Mouse (Mus musculus) regulatory T cell (primary cell): ENCODE data around the gene Lap3.

Source experiments
- in situ Hi-C: fragments of 300-600 bp; cut with MboI, MseI; formaldehyde crosslinking; loops from one replicate; pipeline ENCODE4 v1.15.1; 2025; ENCODE audit warnings: high pct_unique_total_duplicates

The Lap3 gene

DNA sequence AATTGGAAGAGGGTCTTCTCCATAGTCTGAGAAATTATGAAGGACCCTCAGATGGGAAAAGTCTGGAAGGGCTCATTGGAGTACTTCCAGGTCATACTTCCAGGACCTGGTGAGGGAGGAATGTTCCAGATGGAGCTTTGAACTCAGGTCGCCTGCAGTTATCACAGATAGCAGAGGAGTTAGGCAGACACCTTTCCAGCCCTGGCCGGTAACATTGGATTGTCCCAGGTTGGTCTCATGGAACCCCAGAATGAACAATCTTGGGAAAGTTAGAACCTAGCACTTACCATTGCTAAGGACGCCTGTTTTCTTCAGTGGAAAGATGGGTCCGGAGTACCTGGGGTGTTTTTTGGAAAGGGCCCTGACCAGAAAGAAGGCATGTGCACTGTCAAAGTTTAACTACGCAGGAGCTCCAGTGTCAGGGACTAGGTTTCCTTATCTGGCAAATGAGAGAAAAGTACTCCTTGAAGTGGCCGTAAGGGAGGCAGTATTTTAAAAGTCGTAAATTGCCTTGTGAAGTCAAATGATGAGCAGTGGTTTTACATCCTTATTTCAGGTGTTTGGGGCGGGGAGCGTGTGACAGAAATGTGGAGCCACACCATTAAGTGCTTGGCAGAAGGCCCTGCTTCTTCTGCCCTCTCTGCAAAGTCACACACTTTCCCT lies 1.1 kb downstream of the Lap3 start:
- in situ Hi-C loops = loop anchor here (5.0 kb wide), 2 partner anchors 42 to 173 kb away; partner anchors contain the start of genes Clrn2, Ncapg and Qdpr

DNA sequence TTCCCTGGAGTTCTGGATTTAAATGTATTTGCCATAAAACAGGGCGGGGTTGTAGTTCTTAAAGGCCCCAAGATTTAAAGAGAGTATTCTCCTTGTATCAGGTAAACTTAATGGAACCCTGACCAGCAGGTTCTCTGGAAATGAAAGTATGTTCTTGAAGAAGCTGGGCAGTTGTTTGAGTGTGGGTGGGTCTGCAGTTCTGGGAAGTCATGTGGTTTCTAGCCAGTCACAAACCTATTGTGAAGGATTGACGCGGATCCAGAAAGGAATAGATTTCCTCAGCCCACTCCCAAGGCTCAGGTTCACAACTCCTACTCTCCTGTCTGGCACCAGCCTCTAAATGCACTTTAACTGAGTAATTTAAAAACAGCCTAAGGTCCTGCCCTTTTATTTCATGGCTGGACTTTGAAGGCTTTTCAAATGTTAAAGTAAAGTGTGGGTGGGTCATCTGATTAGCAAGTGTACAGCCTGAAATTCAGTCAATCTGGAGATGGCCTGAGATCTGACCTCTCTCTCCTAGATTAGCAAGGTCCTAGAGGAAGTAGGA lies 2.3 kb downstream of the Lap3 start:
- in situ Hi-C loops = no loop called here

DNA sequence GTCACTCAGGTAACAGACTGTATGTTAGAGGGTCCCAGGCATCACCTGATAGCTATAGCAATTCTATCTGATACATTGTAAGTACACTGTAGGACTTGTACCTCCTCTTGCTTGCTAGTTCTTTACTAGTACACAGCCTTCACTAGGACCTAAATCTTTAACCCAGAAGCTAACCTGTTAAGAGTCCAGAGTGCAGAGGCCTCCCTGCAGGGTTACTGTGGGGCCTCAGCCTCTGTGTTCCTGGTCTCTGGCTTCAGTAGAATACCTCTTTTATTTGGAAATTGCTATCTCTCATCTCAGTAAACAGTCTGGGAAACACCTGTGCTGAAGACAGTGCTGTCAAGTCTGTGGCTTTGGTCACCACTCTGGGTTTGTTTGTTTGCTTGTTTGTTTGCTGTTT lies 2.9 kb downstream of the Lap3 start:
- in situ Hi-C loops = no loop called here

DNA sequence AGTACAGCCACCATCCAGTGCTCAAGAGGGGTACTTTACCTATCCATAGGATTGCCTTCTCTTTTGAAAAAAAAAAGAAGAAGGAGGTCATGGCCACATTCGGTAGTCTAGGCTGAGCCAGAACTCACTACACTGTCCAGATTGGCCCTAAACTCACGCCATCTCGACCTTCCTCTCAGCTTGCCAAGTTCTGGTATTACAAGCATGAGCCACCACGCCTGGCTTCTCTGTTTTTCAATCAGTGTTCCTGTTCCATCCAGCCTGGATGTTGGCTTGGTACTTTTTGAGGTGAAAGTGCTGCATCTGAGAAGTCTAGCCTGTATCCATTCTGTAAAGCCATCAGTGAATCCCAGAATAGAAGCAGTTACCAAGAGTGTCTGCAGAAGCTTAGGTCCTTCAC lies 3.3 kb downstream of the Lap3 start:
- in situ Hi-C loops = no loop called here

DNA sequence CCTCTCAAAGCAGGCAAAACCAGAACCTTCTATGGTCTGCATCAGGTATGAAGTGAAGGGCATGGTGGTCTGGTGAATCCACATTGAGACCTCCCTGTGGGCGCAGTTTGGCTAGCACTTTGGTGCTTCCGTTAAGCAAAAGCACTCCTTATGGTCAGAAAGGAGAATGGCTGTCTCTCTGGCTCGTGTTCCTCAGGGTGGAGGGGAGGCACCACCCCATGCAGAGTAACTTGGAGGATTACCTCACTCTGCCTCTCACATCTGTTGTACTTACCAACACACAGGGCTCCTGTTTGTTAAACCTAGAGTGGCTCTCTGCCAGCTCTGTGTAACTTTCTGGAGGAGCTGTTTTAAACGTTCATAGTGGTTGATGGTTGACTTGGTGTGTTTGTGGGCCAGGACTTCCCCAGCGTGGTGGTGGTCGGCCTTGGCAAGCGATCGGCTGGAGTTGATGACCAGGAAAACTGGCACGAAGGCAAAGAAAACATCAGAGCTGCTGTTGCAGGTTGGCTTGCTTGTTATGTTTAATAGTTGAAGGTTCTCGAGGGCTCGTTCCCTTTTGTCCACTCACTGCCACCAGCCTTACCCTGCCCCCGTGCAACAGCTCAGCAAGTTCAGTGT lies 3.9 kb downstream of the Lap3 start:
- in situ Hi-C loops = no loop called here

DNA sequence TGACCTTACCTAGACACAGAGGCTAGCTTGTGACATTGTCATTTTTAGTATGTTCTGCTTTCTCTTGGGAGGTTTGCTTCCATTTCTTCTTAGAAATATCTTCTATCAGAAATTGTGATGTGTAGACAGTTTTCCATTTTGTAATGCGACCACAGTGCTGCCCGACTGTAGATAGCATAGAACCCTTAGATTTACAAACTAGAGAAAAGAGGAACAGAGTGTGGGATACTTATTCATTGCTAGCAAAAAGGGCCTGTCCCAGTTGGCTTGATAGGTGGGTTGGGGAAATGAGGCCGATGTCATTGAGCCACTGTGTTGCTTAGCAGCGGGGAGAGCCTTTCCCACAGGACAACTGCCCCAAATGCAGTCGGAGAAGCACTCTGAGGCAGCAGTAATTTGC lies 4.4 kb downstream of the Lap3 start:
- in situ Hi-C loops = no loop called here

DNA sequence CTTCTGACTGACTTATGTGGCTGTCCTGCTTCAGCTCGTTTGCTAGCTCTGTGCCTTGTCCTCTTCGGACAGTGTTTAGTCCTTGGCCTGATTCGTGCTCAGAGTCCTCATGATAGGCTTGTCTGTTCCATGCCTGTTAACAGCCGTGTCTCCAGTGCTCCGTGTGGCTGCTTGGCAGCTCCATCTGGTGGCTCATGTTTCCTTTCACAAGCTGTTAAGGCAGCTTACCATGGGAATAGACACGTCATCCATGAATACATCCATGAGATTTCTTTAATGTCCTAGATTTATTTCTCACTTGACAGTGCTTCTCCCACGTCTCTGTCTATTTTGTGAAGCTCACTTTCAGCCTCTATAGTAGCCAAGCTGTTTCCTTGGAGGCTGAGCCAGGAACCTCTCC lies 16.9 kb downstream of the Lap3 start:
- in situ Hi-C loops = no loop called here

DNA sequence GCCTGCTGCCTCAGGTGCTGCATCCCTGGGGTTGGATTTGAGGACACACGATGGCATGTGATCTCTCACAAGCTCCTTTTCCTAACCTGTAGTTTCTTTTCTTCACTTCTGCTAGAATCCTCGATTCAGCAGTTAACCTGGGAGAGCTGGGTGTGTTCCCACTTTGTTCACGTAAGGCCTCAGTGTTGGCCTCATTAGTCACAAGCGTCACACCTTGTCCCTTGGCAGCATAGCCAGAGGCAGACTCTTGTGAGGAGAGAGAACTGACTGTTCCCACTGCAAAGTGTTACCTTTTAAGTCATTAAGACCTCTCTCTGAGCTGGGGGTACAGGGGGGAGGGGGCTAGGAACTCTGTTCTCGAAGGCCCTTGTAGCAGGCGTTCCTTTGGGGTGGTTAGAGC lies 19.7 kb downstream of the Lap3 start:
- in situ Hi-C loops = no loop called here

DNA sequence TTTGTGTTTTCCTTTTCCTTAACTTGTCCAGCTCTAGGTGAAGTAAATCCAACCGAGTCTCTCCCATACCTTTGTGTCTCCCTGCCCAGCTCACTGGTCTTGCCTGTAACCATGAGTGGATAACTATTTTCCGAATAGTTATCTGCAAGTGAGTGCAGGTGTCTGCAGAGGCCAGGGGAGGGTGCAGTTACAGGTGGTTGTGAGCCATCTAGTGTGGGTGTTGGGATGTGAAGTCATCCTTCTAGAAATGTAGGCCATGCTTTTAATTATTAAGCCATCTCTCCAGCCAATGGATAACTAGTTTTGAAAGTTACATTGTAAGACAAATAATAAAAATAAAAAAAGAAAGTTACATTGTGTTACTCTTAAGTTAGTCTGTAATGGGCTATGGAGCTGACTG lies 20.3 kb downstream of the Lap3 start:
- in situ Hi-C loops = no loop called here

DNA sequence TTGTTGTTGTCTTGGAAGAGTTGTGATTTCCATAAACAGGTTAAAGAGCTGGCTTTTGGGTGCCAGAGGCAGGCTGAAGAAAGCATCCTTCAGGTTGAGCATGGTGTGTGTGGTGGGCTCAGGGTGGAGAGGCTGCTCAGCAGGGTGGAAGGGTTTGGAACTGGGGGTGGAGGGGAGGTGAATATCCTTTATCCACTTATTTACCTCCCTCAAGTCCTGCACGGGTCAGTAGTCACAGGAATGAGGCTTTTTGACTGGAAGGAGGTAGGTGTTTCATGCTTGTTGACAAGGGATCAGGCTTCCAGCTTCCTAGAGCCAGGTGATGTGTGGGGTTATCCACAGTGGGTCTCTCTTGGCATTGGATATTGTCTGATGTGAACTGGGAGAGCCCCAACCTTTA lies 21.4 kb downstream of the Lap3 start:
- in situ Hi-C loops = no loop called here

DNA sequence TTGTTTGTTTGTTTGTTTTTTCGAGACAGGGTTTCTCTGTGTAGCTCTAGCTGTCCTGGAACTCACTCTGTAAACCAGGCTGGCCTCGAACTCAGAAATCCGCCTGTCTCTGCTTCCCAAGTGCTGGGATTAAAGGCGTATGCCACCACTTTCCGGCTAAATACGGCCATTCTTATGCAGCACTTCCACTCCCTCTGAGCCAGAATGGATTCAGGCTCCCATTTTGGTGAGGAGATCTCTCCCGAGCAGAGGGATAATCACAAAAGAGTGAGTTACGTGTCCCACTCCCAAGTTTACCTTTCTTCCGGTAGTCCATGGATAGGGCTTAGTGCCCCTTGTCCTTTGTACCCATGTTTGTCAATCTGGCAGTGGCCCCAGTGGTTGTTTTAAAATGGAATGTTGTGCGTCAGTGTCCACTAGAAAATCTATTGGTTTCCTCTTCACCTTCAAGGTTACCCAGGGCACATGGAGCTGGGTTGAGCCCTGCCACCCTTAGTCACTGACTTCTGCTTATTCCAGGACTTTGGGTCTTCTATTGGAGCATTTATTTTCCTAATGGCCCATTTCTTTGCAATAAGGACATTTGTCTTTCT lies 22.1 kb downstream of the Lap3 start:
- in situ Hi-C loops = no loop called here

DNA sequence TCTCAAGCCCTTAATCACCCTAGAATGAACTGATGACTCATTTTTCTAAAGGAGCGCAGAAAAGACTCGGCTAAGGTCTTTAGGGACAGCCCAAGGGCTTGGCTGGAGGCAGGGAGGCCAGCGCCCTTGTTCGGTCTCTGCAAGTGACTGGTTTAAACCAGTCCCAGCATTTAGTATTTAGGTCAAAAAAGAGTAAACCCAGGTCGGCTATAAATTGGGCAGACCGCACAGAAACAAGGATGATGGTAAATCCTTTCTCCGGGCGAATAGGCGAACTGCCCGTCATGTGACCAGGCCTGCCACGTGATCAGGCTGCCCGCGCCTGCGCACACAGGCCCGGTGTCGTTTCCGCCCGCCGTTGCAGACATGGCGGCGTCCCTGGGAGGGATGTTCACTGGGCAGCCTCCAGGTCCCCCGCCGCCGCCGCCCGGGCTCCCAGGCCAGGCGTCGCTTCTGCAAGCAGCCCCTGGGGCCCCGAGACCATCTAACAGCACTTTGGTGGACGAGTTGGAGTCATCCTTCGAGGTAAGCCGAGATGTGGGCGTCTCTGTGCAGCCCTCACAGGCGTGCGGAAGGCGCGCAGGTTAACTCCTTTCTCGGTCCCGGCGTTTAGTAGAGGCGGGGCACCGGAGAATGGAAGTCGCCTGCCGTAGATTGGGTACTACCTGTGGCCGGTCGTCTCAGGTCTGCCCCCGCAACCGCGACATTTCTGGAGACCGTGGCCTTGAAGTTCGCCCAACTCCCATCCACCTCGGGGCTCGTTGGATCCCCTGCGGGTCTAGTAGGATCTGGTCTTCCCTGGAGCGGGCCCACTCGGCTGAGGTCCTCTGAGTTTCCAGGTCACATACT lies 27.0 kb downstream of the Lap3 start, which contains the start of gene Med28:
Gene Med28 (plus strand): TSS at position 270 of the 849 bp plus-strand sequence.
- in situ Hi-C loops = loop anchor here (10.0 kb wide), 1 partner anchor 145 kb away; the partner anchor contains the start of gene Ncapg

DNA sequence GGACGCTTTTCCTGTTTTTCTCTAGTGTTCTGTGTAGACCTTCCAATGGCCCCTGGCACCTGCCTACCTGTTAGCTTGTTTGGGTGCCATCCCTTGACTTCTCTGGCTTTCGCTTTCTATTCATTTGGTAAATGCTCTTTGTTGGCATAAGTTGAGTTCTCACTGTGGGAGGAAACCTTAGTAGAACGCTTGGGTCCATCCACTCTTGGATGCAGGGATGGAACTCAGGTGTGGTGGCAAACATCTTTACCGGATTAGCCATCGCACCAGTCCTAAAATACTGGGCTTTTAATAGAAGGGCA lies 27.6 kb downstream of the Lap3 start:
- in situ Hi-C loops = loop anchor here (10.0 kb wide), 1 partner anchor 144 kb away; the partner anchor contains the start of gene Ncapg

DNA sequence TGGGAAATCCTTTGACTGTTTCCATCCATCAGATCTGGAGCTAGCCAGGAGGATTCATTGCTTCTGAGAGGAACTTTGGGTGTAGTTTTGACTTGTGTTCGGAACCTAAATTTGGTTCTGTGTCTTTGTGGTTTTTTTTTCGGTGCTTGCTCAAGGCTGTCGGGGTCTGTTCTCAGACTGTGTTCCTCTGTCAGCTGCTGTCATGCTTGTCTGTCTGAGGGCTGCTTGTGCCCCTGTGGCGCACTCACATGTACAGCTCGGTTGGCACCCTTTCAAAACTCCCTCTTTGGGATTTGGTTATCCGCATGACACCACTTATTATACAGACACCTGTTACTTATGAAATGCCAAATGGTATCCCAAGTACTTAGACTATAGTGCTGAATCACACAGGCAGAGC lies 28.4 kb downstream of the Lap3 start:
- in situ Hi-C loops = loop anchor here (10.0 kb wide), 1 partner anchor 143 kb away; the partner anchor contains the start of gene Ncapg

DNA sequence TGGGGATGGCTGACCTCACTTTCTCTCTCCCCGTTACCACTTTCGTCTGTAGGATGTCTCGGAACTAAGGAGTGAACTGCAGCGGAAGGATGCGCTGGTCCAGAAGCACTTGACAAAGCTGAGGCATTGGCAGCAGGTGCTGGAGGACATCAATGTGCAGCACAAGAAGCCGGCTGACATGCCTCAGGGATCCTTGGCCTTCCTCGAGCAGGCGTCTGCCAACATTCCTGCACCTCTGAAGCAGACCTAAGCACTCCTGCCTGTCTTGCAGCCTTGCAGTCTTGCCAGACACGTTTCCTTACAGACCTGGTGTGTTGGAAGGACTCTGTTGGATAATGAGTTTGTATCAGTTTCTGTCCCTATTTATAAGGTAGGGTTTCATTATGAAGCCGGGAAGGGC lies 31.9 kb downstream of the Lap3 start:
- in situ Hi-C loops = loop anchor here (10.0 kb wide), 1 partner anchor 140 kb away; the partner anchor contains the start of gene Ncapg

DNA sequence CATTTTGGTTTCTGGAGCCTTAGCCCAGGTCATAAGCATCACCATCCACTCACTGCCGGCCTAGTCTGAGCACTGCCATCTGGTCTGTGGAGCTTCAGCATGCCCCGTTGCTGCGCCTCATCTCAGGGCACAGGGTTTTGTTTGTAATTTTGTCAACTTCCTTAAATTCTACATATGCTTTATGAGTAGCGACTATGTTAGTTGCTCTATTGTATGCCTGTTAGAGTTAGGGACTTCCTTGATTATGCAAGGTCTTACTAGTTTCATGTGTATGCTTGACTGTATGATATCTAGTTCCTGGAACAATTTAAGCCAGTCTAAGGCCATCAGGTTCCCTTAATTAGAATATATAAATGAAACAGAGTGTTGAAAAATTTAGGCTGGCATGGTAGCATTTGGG lies 33.2 kb downstream of the Lap3 start:
- in situ Hi-C loops = loop anchor here (10.0 kb wide), 1 partner anchor 138 kb away; the partner anchor contains the start of gene Ncapg

DNA sequence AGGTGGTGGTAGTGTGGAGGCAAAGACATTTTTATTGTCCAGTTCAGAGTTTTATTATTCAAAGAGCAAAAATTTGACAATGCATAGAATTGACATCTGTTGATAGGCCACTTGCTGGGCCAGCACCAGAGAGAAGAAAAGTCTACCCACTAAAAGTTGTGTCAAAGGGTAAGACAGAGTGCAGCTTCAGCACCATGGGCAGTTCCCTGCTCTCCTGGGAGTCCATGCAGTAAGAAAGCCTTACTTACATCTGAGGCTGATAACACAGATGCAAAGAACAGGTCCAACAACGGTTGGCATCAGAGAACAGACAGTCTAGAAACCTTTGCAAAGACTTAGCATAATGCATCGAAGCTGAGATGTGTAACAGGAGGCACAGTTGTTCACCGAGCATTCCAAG lies 36.5 kb downstream of the Lap3 start:
- in situ Hi-C loops = loop anchor here (10.0 kb wide), 2 partner anchors 135 to 815 kb away; partner anchors contain the start of gene Ncapg

DNA sequence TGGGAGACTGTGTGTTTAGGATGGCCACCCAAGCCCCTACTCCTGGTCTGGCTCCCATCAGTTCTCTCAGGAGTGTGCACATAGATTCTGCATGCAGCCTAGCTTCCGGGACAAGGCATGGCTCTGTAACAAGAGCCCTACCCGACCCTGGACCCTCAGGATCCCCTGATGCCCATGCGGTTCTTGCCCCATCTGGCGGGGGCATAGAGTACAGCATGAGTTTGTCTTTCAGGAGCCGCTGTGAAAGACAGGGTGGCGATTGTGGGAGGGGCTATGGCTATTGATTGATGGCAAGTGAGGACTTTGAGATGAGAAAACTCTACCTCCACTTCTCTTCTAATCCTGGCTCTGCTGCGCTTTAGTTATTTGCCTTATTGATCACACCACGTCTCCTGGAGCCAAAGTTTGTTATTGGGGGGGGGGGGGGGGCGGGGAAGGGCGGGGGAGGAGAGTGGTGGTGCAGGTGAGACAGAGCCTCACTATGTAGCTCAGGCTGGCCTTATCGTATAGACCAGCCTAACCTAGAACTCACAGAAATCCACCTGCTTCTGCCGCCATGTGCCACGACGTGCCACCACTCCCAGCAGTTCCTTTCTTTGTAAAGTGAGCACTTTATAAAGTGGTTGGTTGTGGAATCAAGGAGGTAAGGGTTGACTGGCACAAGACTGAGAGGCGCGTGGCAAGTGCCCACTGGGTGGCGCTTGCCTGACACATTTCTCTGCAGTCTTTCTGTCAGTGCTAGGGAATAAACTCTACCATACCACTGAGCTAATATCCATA lies 41.3 kb downstream of the Lap3 start:
- in situ Hi-C loops = loop anchor here (10.0 kb wide), 1 partner anchor 810 kb away; no protein-coding TSS in a partner anchor

DNA sequence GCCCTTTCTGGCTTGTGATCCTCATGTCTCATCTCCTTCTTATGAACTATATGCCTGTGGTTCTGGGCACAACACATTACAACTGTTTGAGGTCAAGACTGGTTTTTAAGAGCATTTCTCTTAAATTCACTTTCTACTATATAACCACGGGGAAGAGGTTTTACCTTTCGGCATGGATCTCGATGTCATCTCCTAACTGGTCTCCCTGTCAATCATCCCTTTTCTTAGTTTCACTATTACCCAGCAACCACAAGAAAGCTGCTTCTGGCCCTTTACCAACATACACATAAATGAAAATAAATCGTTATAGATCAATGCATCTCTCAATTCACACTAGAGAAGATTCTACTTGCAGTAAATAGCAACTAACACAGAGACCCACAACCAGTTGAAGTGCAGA lies 42.0 kb downstream of the Lap3 start:
- in situ Hi-C loops = loop anchor here (10.0 kb wide), 1 partner anchor 810 kb away; no protein-coding TSS in a partner anchor

DNA sequence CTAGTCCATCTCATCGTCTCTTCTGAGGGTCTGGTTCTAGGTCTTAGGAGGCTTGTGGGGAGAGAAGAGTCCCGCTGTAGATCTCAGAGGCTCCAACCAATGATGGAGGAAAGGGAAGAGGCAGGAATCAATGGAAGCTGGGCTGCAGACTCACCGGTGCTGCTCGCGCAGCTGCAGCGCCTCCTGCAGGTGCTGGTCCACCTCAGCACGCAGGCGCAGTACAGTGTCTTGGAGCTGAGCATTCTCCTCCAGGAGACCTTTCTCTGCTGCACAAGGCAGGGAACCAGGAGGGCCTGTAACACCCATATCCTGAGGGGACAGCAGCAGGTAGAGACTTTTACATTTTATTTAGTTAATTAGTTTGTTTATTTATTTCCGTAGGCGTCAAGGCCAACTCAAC lies 46.3 kb downstream of the Lap3 start:
- in situ Hi-C loops = loop anchor here (10.0 kb wide), 1 partner anchor 805 kb away; no protein-coding TSS in a partner anchor

DNA sequence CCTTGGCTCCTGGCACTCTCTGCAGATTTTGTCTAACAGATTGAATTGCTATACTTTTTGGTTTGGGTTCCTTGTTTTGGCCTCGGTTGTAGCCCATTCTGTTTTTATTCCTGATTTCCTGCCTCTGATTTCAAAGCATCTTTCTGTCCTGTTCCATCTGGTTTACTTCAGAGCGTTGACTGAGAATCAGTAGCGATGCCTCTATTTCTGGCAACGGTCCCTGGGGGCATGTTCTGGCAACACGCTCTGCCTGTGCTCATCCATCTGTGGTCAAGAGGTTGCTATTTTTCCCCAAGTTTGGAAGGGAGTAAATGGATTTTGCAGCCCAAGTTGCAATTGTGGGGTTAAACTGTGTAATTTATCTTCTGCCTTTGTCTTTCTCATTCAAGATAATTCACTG lies 50.2 kb downstream of the Lap3 start:
- in situ Hi-C loops = no loop called here
